Mouse (Mus musculus) limb, embryonic 14.5 days (tissue): ENCODE results near the gene Fcamr. TPM values are rescaled to one million over a fixed set of nuclear protein-coding genes. Genes with fewer than 3 reads are reported as not detected.

Source experiments
- ATAC-seq: fragments of 200-750 bp; cut with Nextera tagmentation; 2 replicates; pipeline ENCODE4 v1.8.0; 2017; ENCODE audit warnings: low read depth, moderate number of reproducible peaks, moderate TSS enrichment; ENCODE audit not compliant: low FRiP score
- DNase-seq: peaks from one replicate; pipeline ENCODE4 v3.0.0-alpha.2; 2015; ENCODE audit warnings: low spot score
- H3K27ac ChIP-seq: fragments of 300-500 bp; sonication (generic); replicated peaks from 2 replicates; pipeline ENCODE4 v1.5.1; 2014; ENCODE audit warnings: low read depth, mild to moderate bottlenecking, low read length, moderate library complexity, mixed read lengths
- H3K27me3 ChIP-seq: fragments of 300-500 bp; sonication (generic); 2 replicates; pipeline ENCODE4 v1.6.1; 2014; ENCODE audit warnings: low read length, mixed read lengths; ENCODE audit not compliant: control insufficient read depth, insufficient read depth
- H3K36me3 ChIP-seq: fragments of 300-500 bp; sonication (generic); 2 replicates; pipeline ENCODE4 v1.6.1; 2014; ENCODE audit warnings: mild to moderate bottlenecking, low read length, moderate library complexity, mixed read lengths; ENCODE audit not compliant: control insufficient read depth, insufficient read depth
- H3K4me1 ChIP-seq: fragments of 300-500 bp; sonication (generic); 2 replicates; pipeline ENCODE4 v1.6.1; 2014; ENCODE audit warnings: antibody characterized with exemption, low read length, mixed read lengths; ENCODE audit not compliant: control insufficient read depth, insufficient read depth
- H3K4me2 ChIP-seq: fragments of 300-500 bp; sonication (generic); replicated peaks from 2 replicates; pipeline ENCODE4 v1.6.1; 2014; ENCODE audit warnings: low read depth, mild to moderate bottlenecking, low read length, moderate library complexity; ENCODE audit not compliant: severe bottlenecking
- H3K4me3 ChIP-seq: fragments of 300-500 bp; sonication (generic); replicated peaks from 2 replicates; pipeline ENCODE4 v1.5.1; 2014; ENCODE audit warnings: low read length
- H3K9ac ChIP-seq: fragments of 300-500 bp; sonication (generic); 2 replicates; pipeline ENCODE4 v1.6.1; 2014; ENCODE audit warnings: mild to moderate bottlenecking, low read depth, low read length, moderate library complexity; ENCODE audit not compliant: severe bottlenecking
- H3K9me3 ChIP-seq: fragments of 300-500 bp; sonication (generic); 2 replicates; pipeline ENCODE4 v1.6.1; 2016; ENCODE audit warnings: low read length; ENCODE audit not compliant: control insufficient read depth
- POLR2A ChIP-seq: fragments of 200-500 bp; IDR thresholded peaks from 2 replicates; pipeline ENCODE4 v1.8.0; 2012; ENCODE audit warnings: inconsistent platforms, mild to moderate bottlenecking, moderate library complexity, borderline replicate concordance; ENCODE audit not compliant: insufficient read depth, insufficient read length; ENCODE audit errors: extremely low read depth
- WGBS: fragments of 180-500 bp; shearing (Covaris S2); extraction: QIAGEN DNeasy Blood & Tissue Kit; methylation state at CpG from one replicate; pipeline ENCODE4 v1.1.7; 2014; 5-methylcytosine and 5-hydroxymethylcytosine counted together
- polyA plus RNA-seq, 2 experiments: library from polyadenylated mRNA; depleted of rRNA in 1 of 2; stranded (reverse) in 1 of 2; unstranded in 1 of 2; fragments of >200 nt; fragmentation: Nextera tagmentation in 1 of 2; extraction: Ambion mirVana in 1 of 2; gene quantifications; 2 replicates each; pipeline versions ENCODE4 v1.2.1 to v1.2.3; 2012 to 2014

Fcamr gene
- polyA plus RNA-seq, 2 experiments = 0.28 to 0.54 TPM

GRCm38 (mm10) chr1:130769925-130770324 lies 30.8 kb upstream of the Fcamr start:
- TF ChIP-seq POLR2A = no peak
- no peak overlapping the region for H3K27ac ChIP-seq
- no peak overlapping the region for H3K4me2 ChIP-seq
- no peaks in the 10 kb centered on the region for H3K4me1 ChIP-seq
- no peaks in the 10 kb centered on the region for H3K36me3 ChIP-seq
- WGBS = 92% methylated on average over 2 of the region's 2 CpGs
- H3K9me3 ChIP-seq = no peaks in the 10 kb centered on the region
- H3K9ac ChIP-seq = no peak overlapping the region
- no peak overlapping the region for H3K4me3 ChIP-seq
- no peak for ATAC-seq
- no peaks in the 10 kb centered on the region for H3K27me3 ChIP-seq
- DNase-seq = no peak

DNA sequence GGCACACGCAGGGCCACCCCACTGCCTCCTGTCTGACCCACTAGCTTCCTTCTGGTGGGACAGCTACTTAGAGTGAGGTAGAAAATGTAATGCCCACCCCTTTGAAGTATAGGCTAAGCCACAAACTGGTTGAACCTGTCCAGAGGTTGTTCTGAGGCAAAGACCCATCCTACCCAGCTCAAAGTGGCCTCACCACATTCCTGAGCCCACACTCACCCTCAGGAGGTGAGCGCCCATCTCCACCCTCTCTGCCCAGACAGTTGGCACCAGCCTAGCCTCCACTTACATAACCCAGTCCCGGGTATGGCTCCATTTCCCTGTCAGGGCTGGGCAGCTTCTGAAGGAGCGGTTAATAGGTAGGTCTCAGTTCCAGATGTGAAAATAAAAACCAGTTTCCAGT lies 30.2 kb upstream of the Fcamr start:
- Histone ChIP-seq H3K27me3 (no peaks in the 10 kb centered on the region), H3K4me1 (no peaks in the 10 kb centered on the region), H3K9ac (no peak overlapping the region), H3K4me3 (no peak overlapping the region), H3K4me2 (no peak overlapping the region), H3K36me3 (no peaks in the 10 kb centered on the region), H3K9me3 (no peaks in the 10 kb centered on the region), H3K27ac (no peak overlapping the region)
- no peak for DNase-seq
- 62% methylated on average over 4 of the region's 4 CpGs for WGBS
- ATAC-seq = no peak
- TF ChIP-seq POLR2A = no peak

- TF ChIP-seq POLR2A = no peak
- Histone ChIP-seq H3K4me1 (no peaks in the 10 kb centered on the region), H3K4me2 (no peak overlapping the region), H3K36me3 (no peaks in the 10 kb centered on the region), H3K9me3 (no peaks in the 10 kb centered on the region), H3K9ac (no peak overlapping the region), H3K4me3 (no peak overlapping the region), H3K27ac (no peak overlapping the region), H3K27me3 (no peaks in the 10 kb centered on the region)
- WGBS = 72% methylated on average over 3 of the region's 3 CpGs
- no peak for DNase-seq
- ATAC-seq = no peak
Measured at GRCm38 (mm10) chr1:130770981-130771494, 29.7 kb upstream of the Fcamr start.

- DNase-seq (no peak), ATAC-seq (no peak)
- Histone ChIP-seq H3K27me3 (no peaks in the 10 kb centered on the region), H3K9ac (no peak overlapping the region), H3K4me3 (no peak overlapping the region), H3K4me2 (no peak overlapping the region), H3K9me3 (no peaks in the 10 kb centered on the region), H3K4me1 (no peaks in the 10 kb centered on the region), H3K27ac (no peak overlapping the region), H3K36me3 (no peaks in the 10 kb centered on the region)
- no peak for TF ChIP-seq POLR2A
- 76% methylated on average over 2 of the region's 2 CpGs for WGBS
Measured at GRCm38 (mm10) chr1:130775234-130775633, 25.5 kb upstream of the Fcamr start.

DNA sequence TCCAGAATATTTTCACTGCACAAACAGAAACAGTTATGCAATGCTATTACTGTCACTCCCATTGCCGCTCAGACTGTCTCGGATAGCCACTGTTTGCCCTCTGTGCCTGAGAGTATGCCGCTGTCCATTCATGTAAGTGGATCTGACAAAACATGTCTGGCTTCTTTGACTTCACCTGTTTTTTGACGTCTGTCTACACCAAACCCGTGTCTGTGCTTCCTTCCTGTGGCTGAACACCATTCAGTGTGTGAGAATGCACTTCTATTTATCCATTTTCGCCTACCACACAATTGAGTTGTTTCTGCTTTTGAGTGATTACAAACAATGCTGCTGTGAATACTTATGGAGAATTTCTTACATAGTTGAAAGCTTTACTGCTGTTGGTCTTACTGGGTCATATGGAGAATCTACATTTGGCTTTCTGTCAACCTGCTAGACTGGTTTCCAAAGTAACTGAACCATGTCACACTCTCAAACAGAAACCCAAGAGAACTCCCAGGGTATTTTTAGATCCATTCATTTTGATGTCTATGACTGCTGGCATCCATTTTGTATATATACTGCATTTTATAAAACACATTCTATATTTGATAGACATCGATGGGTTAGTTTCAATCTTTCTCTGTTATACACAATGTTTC lies 24.9 kb upstream of the Fcamr start:
- H3K36me3 ChIP-seq = no peaks in the 10 kb centered on the region
- ATAC-seq (no peak), DNase-seq (no peak)
- H3K27ac ChIP-seq = no peak overlapping the region
- TF ChIP-seq POLR2A = no peak
- no peaks in the 10 kb centered on the region for H3K9me3 ChIP-seq
- no peaks in the 10 kb centered on the region for H3K27me3 ChIP-seq
- no peak overlapping the region for H3K4me3 ChIP-seq
- WGBS = 79% methylated on average over 7 of the region's 7 CpGs
- no peak overlapping the region for H3K9ac ChIP-seq
- no peaks in the 10 kb centered on the region for H3K4me1 ChIP-seq
- no peak overlapping the region for H3K4me2 ChIP-seq
